Mouse (Mus musculus) intestine, embryonic 14.5 days (tissue): ENCODE data around the gene Anxa6. TPM values are rescaled to one million over a fixed set of nuclear protein-coding genes. Genes with fewer than 3 reads are reported as not detected.

ENCODE experiments used
- ATAC-seq: fragments of 200-750 bp; cut with Nextera tagmentation; replicated peaks from 2 replicates; pipeline ENCODE4 v1.8.0; 2017; ENCODE audit warnings: low read depth, moderate number of reproducible peaks, moderate TSS enrichment, moderate library complexity; ENCODE audit not compliant: low FRiP score, low TSS enrichment
- DNase-seq: peaks from one replicate; pipeline ENCODE4 v3.0.0-alpha.2; 2018; ENCODE audit warnings: low spot score
- H3K27ac ChIP-seq: fragments of 300-500 bp; sonication (generic); 2 replicates; pipeline ENCODE4 v1.5.1; 2014; ENCODE audit warnings: low read depth, mild to moderate bottlenecking, control low read depth
- H3K27me3 ChIP-seq: fragments of 300-500 bp; sonication (generic); replicated peaks from 2 replicates; pipeline ENCODE4 v1.6.1; 2014; ENCODE audit warnings: low read length, control low read depth; ENCODE audit not compliant: control insufficient read depth, insufficient read depth
- H3K36me3 ChIP-seq: fragments of 300-500 bp; sonication (generic); 2 replicates; pipeline ENCODE4 v1.6.1; 2014; ENCODE audit warnings: low read length, control low read depth; ENCODE audit not compliant: control insufficient read depth, insufficient read depth
- H3K4me1 ChIP-seq: fragments of 300-500 bp; sonication (generic); replicated peaks from 2 replicates; pipeline ENCODE4 v1.6.1; 2014; ENCODE audit warnings: low read length, control low read depth, mixed read lengths; ENCODE audit not compliant: control insufficient read depth, insufficient read depth
- H3K4me2 ChIP-seq: fragments of 300-500 bp; sonication (generic); 2 replicates; pipeline ENCODE4 v1.6.1; 2014; ENCODE audit warnings: low read length
- H3K4me3 ChIP-seq: fragments of 300-500 bp; sonication (generic); 2 replicates; pipeline ENCODE4 v1.5.1; 2014; ENCODE audit warnings: low read depth, low read length, control low read depth, mixed read lengths
- H3K9ac ChIP-seq: fragments of 300-500 bp; sonication (generic); 2 replicates; pipeline ENCODE4 v1.6.1; 2014; ENCODE audit warnings: mild to moderate bottlenecking, low read length
- H3K9me3 ChIP-seq: fragments of 300-500 bp; sonication (generic); 2 replicates; pipeline ENCODE4 v1.6.1; 2016; ENCODE audit warnings: low read length, control low read depth; ENCODE audit not compliant: control insufficient read depth
- WGBS: fragments of 180-500 bp; shearing (Covaris S2); extraction: QIAGEN DNeasy Blood & Tissue Kit; methylation state at CpG from one replicate; pipeline ENCODE4 v1.1.7; 2014; 5-methylcytosine and 5-hydroxymethylcytosine counted together
- polyA plus RNA-seq: library from polyadenylated mRNA; unstranded; fragments of >200 nt; fragmentation: Nextera tagmentation; extraction: Ambion mirVana; gene quantifications from 2 replicates; pipeline ENCODE4 v1.2.1, GENCODE M21; 2014

Gene Anxa6
- polyA plus RNA-seq, 1 experiment from 2014 or later = 327 TPM

DNA sequence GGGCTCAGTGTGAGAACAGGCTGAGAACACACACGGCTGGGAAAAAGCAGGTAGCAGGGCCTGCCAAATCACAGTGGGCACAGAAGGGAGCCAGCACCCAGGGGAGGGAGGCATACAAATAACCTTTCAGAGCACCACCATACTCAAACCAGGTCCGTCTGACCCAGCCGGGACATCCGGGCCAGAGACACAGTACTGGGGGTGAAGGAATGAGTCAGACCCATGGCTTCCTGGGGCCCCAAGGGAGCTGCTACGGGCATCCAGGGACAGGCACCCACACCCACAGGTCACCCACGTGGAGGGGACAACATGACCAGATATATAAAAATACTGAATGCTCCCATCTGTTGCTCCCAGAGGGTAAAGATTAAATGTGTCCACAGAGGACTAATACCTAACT lies 80.6 kb downstream of the Anxa6 start:
- no peak for ATAC-seq
- Histone ChIP-seq H3K27ac (no peak overlapping the region), H3K4me1 (0 out of 2 replicates have a peak, but pooled peaks cover 3% of the 10 kb centered on the region), H3K36me3 (peaks cover 9% of the 10 kb centered on the region; the same call in 1 of the 2 replicates), H3K4me3 (no peak overlapping the region), H3K4me2 (no peak overlapping the region), H3K9me3 (no peaks in the 10 kb centered on the region), H3K9ac (no peak overlapping the region), H3K27me3 (no peaks in the 10 kb centered on the region)
- no peak for DNase-seq
- 78% methylated on average over 6 of the region's 6 CpGs for WGBS

DNA sequence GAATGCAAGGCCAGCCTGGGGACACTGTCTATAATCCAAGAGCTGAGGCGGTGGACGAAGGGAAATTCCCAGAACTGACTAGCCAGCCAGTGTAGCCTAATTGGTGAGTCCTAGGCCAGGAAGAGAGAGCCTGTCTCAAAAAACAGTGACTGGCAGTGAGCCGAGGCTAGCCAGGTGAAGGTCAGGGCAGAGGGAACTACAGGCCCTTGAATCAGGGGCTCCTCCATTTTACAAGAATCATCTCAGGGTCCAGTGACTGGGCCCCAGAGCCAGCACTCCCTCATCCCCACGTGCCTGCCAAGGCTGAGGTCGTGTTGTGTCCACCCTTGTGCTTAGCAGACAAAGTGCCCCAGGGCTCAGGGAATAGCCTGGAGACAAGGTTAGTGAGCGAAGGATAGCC lies 82.6 kb downstream of the Anxa6 start:
- Histone ChIP-seq H3K4me1 (0 out of 2 replicates have a peak, but pooled peaks cover 3% of the 10 kb centered on the region), H3K9me3 (no peaks in the 10 kb centered on the region), H3K4me3 (no peak overlapping the region), H3K9ac (no peak overlapping the region), H3K36me3 (peaks cover 16% of the 10 kb centered on the region; the same call in 1 of the 2 replicates), H3K27me3 (no peaks in the 10 kb centered on the region), H3K27ac (no peak overlapping the region), H3K4me2 (no peak overlapping the region)
- ATAC-seq (no peak), DNase-seq (no peak)
- WGBS = 79% methylated on average over 6 of the region's 6 CpGs

DNA sequence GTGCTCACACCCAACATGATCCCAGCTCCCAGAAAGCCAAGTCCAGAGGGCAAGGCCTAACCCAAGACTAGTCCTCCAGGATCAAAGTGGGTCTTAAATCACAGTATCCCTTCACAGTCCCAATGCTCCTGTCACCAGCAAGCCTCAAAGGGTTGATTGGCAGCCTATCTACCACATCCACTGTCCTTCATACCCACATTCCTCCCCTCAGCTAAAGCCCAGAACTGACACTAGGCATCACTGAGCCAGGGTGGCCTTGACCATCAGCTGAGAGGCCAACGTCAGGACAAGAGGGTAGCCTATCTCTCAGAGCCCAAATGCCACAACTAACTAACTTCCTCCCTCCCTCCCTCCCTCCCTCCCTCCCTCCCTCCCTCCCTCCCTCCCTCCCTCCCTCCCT lies 83.5 kb downstream of the Anxa6 start:
- H3K9me3 ChIP-seq = no peaks in the 10 kb centered on the region
- WGBS = 64% methylated on average over 1 of the region's 1 CpGs

DNA sequence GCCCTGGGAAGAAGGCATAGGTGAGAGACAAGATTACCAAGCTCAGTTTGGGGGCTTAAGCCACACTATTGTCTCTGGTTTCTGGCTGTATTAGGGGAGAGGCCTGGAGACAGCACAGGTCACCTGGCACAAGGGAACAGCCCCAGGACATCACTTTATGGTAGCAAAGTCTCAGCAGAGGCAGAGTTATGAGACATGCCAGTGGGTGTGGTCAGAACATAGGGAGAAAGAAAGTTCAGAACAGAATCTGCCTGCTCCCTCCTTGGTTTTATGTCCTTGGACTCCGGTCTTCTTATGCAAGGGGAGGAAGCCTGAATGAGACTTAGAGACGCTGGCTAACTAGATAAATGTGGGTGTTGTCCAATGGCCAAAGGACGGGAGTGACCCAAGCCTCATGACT lies 88.5 kb downstream of the Anxa6 start:
- WGBS = 78% methylated on average over 3 of the region's 3 CpGs
- H3K9me3 ChIP-seq = no peaks in the 10 kb centered on the region
- peaks cover 11% of the 10 kb centered on the region for H3K36me3 ChIP-seq
- no peaks in the 10 kb centered on the region for H3K27me3 ChIP-seq
- H3K27ac ChIP-seq = no peak overlapping the region
- no peaks in the 10 kb centered on the region for H3K4me1 ChIP-seq
- no peak overlapping the region for H3K4me3 ChIP-seq
- DNase-seq = no peak
- no peak overlapping the region for H3K9ac ChIP-seq
- ATAC-seq = no peak
- no peak overlapping the region for H3K4me2 ChIP-seq

More for the DNA sequence above, 83.5 kb downstream of the Anxa6 start:
- ATAC-seq (no peak), DNase-seq (no peak)
- Histone ChIP-seq H3K4me1 (0 out of 2 replicates have a peak, but pooled peaks cover 3% of the 10 kb centered on the region), H3K4me3 (no peak overlapping the region), H3K4me2 (no peak overlapping the region), H3K36me3 (peaks cover 16% of the 10 kb centered on the region; the same call in 1 of the 2 replicates), H3K9ac (no peak overlapping the region), H3K27ac (no peak overlapping the region), H3K27me3 (no peaks in the 10 kb centered on the region)

DNA sequence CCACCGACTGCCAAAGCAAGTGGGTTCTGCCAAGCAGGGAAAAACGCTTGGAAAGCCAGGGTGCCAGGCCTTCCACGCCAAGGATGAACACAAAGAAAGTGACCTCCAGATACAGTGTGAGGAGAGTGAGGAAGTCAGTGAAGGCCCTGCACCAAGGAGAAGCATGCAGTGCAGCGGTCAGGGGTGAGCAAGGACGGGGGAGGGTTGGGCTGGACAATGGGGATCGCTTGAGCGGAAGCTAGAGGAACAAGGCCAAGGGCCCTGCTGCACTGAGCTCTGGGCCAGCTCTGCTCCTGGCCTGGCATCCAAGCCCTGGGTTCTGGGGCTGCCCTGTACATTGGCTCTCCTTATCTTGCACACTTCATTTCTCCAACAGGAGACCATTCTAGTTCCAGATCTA lies 93.2 kb downstream of the Anxa6 start:
- DNase-seq = no peak
- no peak for ATAC-seq
- no peak overlapping the region for H3K27ac ChIP-seq
- 79% methylated on average over 7 of the region's 7 CpGs for WGBS
- H3K9me3 ChIP-seq = no peaks in the 10 kb centered on the region
- no peak overlapping the region for H3K4me2 ChIP-seq
- no peak overlapping the region for H3K9ac ChIP-seq
- H3K4me1 ChIP-seq = 0 out of 2 replicates have a peak, but pooled peaks cover 3% of the 10 kb centered on the region
- no peak overlapping the region for H3K4me3 ChIP-seq
- H3K27me3 ChIP-seq = no peaks in the 10 kb centered on the region
- H3K36me3 ChIP-seq = peaks cover 30% of the 10 kb centered on the region

DNA sequence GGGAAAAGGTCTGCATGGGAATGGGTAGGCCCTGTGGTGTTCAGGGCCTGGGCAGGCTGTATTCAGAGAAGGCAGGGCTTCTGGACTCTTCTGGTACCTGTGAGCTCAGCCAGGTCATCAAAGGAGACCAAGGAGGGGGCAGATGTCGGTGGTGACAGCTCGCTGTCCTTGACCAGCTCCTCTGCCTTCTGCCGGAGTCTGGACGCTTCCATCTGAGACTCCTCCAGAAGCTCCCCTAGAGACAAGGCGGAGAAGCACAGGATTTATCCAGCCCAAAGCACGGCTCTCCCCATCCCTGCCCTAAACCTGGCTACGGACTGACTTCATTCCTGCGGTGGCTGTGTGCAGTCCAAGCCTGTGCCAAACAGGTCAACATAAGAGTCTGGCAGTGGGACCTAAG lies 93.7 kb downstream of the Anxa6 start:
- ATAC-seq = no peak
- H3K27ac ChIP-seq = no peak overlapping the region

DNA sequence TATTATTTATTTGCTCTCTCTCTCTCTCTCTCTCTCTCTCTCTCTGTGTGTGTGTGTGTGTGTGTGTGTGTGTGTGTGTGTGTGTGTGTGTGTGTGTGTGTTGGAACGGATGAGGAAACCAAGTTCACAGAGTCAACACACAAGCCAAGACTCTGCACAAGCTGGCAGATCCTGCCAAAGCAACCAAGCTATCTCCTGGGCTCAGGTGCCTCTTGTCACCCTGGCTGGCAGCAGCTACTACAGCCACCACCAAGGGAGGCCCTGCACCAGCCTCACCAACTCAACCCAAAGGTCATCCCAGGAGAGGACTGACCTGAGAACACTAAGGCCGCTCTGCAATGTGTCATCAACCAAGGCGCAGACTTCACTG lies 96.5 kb downstream of the Anxa6 start:
- 0 out of 2 replicates have a peak, but pooled peaks have one; percentile 32 for ATAC-seq
- 84% methylated on average over 3 of the region's 3 CpGs for WGBS
- Histone ChIP-seq H3K4me1 (0 out of 2 replicates have a peak, but pooled peaks cover 3% of the 10 kb centered on the region), H3K9ac (no peak overlapping the region), H3K36me3 (peaks cover 53% of the 10 kb centered on the region), H3K4me3 (no peak overlapping the region), H3K27me3 (no peaks in the 10 kb centered on the region), H3K4me2 (no peak overlapping the region), H3K9me3 (no peaks in the 10 kb centered on the region), H3K27ac (no peak overlapping the region)
- no peak for DNase-seq

More for the DNA sequence above, 93.7 kb downstream of the Anxa6 start:
- Histone ChIP-seq H3K36me3 (peaks cover 32% of the 10 kb centered on the region), H3K27me3 (no peaks in the 10 kb centered on the region), H3K4me1 (0 out of 2 replicates have a peak, but pooled peaks cover 3% of the 10 kb centered on the region), H3K4me3 (no peak overlapping the region), H3K9me3 (no peaks in the 10 kb centered on the region), H3K4me2 (no peak overlapping the region), H3K9ac (no peak overlapping the region)
- 81% methylated on average over 8 of the region's 8 CpGs for WGBS
- no peak for DNase-seq

DNA sequence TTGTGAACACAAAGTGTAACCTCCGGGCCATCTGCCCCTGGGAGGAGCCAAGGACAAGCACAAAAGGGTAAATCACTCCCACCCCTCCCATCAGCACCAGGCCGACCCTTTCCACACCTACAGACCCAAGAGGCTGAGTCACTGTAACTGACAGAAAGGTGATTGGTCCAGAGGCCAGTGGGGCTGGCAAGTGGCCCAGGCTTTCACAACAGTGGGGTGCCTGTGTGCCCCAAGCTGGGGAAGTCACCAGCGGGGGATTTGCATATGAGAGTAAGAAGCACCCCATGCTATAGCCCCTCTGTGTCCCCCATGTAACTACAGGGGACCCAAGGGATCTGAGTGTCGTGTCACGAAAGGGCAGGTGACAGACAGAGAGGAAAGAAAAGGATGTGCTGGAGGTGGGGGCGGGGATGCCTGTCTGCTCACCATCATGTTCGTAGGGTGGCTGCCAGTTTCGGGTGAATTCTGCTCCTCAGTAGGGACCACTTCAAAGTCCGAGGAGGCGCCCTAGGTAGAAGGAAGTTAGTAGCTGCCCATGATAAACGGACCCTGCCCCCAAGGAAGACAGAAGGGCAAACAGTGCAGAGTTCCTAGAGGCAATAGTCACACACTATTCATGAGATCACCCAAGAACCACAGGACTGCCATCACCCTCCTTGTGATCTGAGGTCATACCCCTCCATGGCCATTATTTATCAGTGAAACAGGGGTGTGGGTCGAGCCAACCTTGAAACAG lies 97.0 kb downstream of the Anxa6 start:
- Histone ChIP-seq H3K27ac (peak overlapping the region; percentile 49), H3K4me2 (no peak overlapping the region), H3K4me3 (no peak overlapping the region), H3K36me3 (peaks cover 58% of the 10 kb centered on the region), H3K9ac (no peak overlapping the region), H3K4me1 (0 out of 2 replicates have a peak, but pooled peaks cover 3% of the 10 kb centered on the region), H3K27me3 (no peaks in the 10 kb centered on the region), H3K9me3 (no peaks in the 10 kb centered on the region)
- DNase-seq (no peak), ATAC-seq (peak; percentile 72)
- 29% methylated on average over 12 of the region's 12 CpGs for WGBS

DNA sequence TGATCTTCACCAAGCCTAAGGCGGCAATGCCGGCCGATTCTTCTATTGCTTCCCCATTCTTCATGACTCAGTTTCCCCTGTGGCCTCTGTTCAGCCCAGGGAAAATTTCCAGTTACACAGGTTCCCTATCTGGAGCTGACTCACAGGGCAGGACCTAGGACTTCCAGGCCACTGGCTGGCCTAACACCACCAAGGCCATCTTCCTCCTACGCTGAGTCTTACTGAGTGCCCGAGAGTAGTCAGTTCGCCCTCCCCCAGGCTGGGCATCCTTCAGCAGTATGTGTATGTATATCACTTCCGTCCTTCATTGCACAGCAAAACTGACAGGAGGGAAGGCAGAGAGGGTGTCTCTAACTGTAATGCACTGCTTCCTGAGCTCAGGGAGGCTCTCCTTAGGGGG lies 99.0 kb downstream of the Anxa6 start:
- Histone ChIP-seq H3K4me1 (0 out of 2 replicates have a peak, but pooled peaks cover 3% of the 10 kb centered on the region), H3K4me3 (no peak overlapping the region), H3K27me3 (no peaks in the 10 kb centered on the region), H3K36me3 (peaks cover 69% of the 10 kb centered on the region), H3K9me3 (no peaks in the 10 kb centered on the region), H3K9ac (no peak overlapping the region), H3K4me2 (no peak overlapping the region), H3K27ac (no peak overlapping the region)
- DNase-seq = no peak
- ATAC-seq = no peak
- WGBS = 87% methylated on average over 7 of the region's 7 CpGs
